Mouse (Mus musculus) heart, postnatal 0 days (tissue): ENCODE measurements around the gene Adh5.

ENCODE experiments used
- CTCF ChIP-seq: IDR thresholded peaks from 2 replicates; pipeline ENCODE4 v1.5.1; 2016; ENCODE audit warnings: antibody characterized with exemption, control low read depth, low read depth
- EP300 ChIP-seq: IDR thresholded peaks from 2 replicates; pipeline ENCODE4 v1.6.1; 2016; ENCODE audit warnings: antibody characterized with exemption, low read depth

- TF ChIP-seq CTCF (no peak), EP300 (no peak)
Measured at GRCm38 (mm10) chr3:138420385-138420784, 22.5 kb upstream of the Adh5 start.
